Mouse (Mus musculus): Measurements from ENCODE around the gene Cdk4.

Gene Cdk4

DNA sequence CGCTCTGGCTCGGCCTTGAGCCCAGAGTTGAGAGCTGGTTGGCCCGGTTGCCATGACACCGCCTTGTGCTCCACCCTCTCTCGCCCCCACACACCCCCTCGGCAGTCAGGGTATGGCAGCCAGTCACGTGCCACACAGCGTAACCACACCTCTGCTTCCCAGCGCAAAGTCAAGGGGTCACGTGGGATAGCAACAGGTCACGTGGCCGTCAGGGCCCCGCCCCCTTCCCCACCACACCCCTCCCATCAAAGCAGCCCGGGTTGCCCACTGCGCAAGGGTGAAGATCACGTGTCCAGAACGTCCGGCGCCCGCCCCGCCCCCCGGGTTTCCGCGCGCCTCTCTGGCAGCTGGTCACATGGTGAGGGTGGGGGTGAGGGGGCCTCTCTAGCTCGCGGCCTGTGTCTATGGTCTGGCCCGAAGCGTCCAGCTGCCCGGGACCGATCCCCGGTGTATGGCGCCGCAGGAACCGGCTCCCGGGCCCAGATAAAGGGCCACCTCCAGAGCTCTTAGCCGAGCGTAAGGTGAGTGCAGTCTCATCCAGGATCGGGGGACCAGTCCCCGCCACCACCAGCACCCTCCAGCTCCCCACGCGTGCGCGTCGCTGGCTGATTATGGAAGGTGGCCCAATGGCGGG, at the start of gene Cdk4:
TSS of gene Cdk4 (plus strand) at position 296 of the 634 bp plus-strand sequence.
- DNase-seq = peak; percentile 99

DNA sequence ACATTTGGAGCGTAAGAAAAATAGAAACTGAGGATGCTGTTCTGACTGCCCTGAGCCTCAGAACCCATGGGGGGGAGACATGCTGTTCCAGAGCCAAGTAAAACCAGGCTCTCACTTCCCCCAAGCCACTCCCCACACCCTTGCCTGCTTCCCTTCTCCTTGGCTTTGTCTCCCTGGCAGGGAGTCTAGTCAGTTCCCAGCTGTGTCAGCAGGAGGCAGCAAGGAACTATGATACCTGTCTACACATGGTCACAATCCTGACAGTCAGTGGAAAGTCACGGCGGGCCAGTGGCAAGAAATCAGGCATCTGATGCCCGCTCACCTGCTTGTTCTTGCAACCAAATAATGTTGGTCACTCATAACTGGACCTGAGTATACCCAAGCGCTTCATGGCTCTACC, 46.8 kb upstream of the Cdk4 start:
- peak; percentile 35 for DNase-seq

GRCm38 (mm10) chr10:127017071-127017470, 46.3 kb upstream of the Cdk4 start:
- DNase-seq = peak; percentile 13

- DNase-seq = no peak
Observed at GRCm38 (mm10) chr10:127018422-127018821, 44.9 kb upstream of the Cdk4 start.

DNA sequence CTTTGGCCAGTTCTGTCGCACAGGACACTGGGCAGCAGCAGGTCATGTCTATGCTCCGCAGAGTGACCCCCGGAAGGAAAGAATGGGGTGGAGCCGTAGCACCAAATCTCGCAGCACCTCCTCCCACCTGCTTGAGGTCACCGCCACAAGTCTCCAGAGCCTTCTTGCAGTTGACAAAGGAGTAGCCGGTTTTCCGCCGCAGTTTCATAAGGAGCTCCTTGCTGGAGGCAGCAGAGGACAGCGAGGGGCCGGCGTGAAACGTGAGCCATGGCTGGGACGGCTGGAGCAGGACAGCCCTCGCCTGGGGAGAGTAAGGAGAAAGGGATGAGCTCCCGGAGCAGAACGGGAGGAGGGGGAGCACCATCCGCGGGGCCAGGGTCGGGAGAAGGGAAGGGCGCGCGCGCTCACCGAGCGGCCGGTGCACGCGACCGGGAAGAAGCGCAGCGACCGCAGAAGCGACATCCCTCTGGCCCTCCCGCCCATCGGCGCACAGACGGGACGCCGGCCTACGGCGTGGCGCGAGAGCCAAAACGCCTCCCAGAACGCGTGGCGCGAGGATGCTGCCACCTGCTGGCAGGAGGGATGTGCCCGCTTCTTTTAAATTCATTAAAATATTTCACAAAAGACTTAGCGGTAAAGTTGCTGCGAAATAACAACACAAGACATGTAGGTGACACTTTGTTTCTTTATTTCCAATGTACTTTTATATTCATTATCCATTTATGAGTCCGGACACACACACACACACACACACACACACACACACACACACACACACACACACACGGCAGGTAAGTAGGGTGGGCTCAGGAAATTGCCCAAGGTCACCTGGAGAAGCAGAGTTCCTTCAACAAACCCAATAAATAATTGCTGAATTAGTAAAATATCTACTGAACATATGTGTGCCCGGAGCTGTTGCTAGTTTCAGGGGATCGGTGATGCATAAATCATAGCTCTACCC, 32.7 kb upstream of the Cdk4 start, which contains the start of gene Tsfm:
TSS of gene Tsfm (minus strand) at position 505 of the 961 bp plus-strand sequence.
- peak; percentile 97 for DNase-seq

DNA sequence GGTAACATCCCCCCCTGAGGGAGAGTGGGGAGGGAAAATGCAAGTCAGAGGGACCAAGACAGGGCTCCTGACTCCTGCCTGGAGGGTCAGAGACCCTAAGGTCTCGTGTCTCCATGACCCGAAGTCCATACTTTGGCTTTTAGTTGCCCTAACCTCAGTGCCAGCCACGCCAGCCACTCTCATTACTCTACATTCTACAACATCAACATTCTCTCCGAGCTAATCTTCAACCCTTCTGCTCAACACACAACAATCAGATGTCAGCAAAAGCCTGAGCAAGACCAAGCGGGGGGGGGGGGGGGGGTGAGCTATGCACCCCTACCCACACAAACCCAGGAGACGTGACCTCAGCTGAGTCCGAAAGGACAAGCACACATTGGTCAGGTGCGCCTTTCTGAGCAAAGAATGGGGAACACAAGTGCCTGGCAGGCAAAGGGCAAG, 30.0 kb upstream of the Cdk4 start:
- no peak for DNase-seq

DNA sequence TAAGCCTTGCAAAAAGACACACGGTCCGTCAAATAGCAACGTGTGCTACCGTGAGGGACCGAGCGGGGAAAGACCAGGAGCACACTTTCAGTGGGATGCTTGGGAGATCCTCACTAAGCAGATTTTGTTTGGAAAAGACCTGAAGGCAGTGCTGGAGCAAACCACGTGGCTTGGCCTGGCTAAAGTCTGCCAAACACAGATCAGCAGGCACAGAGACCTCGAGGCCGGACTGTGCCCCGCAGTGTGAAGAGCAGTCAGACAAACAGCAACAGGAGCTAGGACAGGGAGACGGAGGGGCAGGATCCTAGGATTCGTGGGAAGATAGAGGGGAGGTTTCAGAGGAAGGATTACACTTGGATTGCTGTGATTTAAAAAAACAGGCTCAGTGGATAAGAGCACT, 27.1 kb upstream of the Cdk4 start:
- no peak for DNase-seq

DNA sequence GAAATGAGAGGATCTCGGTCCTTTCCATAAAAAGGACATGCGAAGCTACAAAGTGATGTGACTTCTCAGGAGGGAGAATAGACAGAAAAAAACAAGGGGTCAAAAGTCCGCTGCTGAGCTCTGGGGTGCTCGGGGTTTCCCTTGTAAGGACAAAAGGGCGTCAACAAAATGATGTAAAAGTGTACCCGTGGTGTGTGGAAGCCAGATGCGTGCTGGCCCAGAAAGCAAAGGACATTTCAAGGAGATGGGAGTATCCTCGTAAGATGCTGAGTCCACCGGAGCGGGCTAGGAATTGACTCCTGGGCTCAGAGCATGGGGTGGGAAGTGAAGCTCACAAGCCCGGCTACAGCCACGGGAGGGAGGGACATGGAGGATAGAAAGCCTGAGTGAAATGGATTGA, 25.7 kb upstream of the Cdk4 start:
- no peak for DNase-seq

- no peak for DNase-seq
Observed at GRCm38 (mm10) chr10:127040569-127041214, 22.6 kb upstream of the Cdk4 start.

DNA sequence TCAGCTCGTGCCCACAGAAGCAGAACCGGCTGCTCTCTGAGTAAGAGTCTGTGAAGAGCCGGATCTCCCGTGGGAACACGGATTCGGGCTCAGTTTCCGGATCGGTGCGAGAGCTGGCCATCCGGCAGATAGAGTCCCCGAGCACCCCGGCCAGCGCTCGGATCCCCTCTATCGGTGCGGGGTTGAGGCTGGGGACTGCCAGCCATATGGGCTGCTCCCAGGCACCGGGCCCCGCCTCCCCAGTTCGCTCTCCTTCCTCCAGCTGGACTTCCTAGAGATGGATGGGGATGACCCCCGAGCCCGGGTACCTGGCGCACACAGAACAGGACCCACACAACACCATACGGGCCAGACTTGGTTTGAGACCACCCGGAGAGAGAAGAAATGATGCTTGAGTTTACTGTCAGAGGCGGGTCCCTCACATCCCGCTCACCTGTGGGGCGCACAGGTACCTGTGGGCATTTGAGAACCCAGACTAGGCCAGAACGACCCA, 22.0 kb upstream of the Cdk4 start, which contains the start of the genes Mettl1 and Eef1akmt3:
TSS of gene Mettl1 (plus strand) at position 141 of the 493 bp plus-strand sequence.
TSS of gene Eef1akmt3 (minus strand) at position 240 of the 493 bp plus-strand sequence.
- DNase-seq = peak; percentile 61

DNA sequence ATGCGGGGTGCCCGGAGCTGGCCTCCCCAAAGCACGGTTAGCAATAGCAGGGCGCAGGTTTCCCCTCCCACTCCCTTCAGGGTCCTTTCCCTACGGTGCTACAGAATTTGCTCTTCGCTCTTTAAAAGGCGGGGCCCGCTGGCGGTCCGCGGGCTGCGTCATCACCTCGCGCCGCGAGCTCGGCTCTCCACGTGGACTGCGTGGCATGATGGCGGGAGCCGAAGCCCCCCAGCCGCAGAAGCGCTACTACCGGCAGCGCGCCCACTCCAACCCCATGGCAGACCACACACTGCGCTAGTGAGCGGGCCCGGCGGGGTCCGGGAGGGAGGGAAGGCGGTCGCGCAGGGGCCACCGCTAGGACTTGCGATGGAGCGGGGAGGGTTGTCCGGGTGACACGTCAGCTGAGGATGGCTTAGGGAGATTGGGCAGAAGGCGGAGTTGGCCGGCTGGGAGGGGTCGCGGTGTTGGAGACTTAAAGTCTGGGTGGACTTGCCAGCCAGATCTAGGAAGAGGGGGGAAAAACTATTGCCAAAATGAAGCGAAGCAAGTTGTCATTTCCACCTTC, 21.5 kb upstream of the Cdk4 start:
- DNase-seq = peak; percentile 94

- DNase-seq = no peak
Observed at GRCm38 (mm10) chr10:127042468-127043115, 20.7 kb upstream of the Cdk4 start.

GRCm38 (mm10) chr10:127043187-127043586, 20.1 kb upstream of the Cdk4 start:
- no peak for DNase-seq

DNA sequence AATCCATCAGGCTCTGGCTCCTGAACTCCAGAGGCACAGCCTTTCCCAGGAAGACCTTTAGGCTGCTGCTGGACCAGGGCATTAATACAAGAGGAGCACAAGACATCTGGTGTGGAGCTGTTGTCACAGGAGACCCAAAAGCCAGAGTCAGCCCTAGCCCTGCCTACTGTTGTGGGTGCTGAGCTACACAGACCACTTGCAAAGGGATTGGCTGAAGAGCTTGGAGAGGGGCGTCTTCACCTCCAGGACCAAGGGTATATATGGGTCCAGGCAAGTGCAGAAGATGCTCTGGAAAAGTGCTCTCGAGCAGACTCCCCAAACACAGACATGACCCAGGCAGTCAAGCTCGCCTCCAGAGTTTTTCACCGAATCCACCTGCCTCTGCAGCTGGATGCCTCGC, 15.4 kb upstream of the Cdk4 start, which contains the start of gene Cyp27b1:
TSS of gene Cyp27b1 (plus strand) at position 297 of the 400 bp plus-strand sequence.
- no peak for DNase-seq

GRCm38 (mm10) chr10:127048608-127049394, 14.5 kb upstream of the Cdk4 start:
- no peak for DNase-seq

GRCm38 (mm10) chr10:127049395-127050118, 13.8 kb upstream of the Cdk4 start:
- no peak for DNase-seq

- no peak for DNase-seq
Observed at GRCm38 (mm10) chr10:127050119-127050474, 13.2 kb upstream of the Cdk4 start.

DNA sequence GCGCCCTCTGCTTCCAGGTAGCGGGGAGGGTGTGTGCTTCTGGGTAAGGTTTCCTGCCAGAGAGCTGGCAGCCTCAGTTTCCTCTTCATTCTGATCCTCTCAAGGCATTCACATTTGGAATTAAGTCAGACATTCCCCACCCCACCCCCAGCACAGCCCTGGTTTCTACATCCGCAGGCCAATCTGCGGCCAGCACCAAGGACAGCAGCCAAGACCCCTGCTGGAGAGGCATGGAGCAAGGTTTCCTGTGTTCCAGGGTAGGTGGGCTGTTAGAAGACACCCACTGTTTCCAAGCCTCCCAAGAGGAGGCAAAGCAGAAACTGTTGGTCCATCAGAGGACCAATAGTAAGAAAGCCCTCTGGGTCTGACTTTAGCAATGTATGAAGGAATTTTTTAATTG, 8.7 kb upstream of the Cdk4 start:
- DNase-seq = peak; percentile 54

DNA sequence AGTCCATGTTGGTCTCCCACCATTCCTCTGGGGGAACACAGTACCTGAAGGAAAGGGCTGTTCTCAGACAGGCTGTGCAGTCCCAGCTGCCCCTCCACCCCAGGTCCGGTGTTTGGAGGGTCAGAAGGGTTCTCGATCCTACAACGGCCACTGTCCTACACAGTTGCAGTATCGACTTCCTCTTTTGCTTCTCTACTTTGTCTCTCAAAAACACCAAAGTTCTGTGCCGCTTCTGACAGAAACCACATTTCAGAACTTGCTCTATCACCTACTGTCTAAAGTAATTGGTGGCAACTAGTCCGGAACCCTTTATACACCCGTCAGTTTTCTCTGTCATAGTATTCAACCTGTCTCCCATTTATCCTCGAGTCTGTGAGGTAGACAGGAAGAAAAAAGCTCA, 7.9 kb upstream of the Cdk4 start:
- no peak for DNase-seq

DNA sequence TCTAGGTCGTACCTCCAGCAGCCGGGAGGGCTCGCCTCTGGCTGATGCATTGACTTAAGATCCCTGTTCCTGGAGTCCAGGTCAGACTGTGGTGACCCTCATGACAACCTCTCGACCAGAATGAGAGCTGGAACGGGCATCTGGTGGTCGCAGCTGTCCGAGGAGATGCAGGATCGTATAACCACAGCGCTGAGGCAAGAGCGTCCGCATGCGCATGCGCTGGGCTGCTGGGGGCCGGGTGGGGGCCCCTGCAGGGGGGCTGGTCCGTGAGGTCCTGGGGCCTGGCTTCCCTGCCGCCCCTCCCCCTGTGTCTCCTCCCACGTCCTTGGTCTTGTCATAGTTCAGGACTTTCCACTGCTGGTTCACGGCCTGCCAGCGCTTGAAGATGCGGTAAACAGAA, 6.8 kb upstream of the Cdk4 start:
- DNase-seq = no peak

DNA sequence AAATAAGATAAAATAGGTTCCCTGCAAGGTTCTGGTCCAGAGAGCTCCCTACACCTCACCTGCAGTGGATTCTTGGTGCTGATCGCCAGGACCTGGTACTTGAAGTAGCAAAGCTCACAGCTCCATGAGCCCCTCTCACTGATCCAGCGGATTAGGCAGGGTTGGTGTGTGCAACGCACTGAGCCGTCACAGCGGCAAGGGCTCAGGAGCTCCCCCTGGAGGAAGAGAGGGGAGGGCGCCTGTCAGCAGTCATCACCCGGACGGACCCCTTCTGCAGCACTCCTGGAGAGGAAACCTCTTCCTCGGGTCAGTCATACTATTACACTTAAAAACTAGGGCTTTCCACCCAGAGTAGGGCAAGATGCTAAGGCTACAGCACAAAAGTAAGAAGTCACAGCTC, 5.2 kb upstream of the Cdk4 start:
- DNase-seq = peak; percentile 89

Measured in embryo, embryonic 11 days (tissue).